Mouse (Mus musculus): Measurements from ENCODE around the gene Tmem186.

DNA sequence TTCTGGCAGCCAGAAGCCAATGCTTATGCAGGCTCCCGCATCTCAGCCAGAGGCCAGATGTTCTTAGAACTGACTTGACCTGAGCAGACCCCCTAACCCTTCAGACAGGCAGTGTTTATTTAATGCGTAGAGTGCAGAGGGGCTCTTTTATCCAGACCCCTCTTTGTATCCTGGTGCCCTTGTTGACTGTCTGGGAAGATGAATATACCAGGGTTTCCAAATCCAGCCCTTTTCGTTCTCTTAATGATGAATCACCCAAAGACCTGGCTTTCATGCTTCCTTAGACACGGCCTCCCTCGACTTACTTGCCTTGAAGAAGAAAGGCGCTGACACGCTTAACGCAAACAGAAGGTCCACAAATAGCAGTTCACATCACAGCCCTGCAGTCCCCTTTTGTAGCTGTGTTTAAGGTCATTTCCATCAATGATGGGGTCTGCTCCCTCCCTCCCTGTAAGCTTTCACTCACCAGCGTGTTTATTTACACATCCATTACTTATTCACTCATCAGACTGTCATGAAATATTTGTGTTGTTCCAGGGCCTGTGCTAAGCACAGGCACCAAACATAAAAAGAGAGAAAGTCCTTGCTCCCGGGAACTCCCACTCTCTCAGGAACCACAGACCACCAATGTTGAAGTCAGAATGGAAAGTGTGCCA lies 17.7 kb downstream of the Tmem186 start:
- TF ChIP-seq POLR2A (IDR thresholded peaks at IDR 0.05; ENCODE audit: insufficient read length, low read depth) (no peak), POLR2AphosphoS2 (IDR thresholded peaks at IDR 0.05; ENCODE audit: insufficient read length, low read depth) (no peak), USF1 (IDR thresholded peaks at IDR 0.05; ENCODE audit: low read depth) (no peak)
